Mouse (Mus musculus) heart, postnatal 0 days (tissue): ENCODE measurements at regions not wholly inside any gene's neighbourhood (a gene's known extent, or its start where the extent isn't known, plus 50 kb on each side); places are given as distances from the start of the nearest gene placed in this dataset.

Source experiments
- CTCF ChIP-seq: IDR thresholded peaks from 2 replicates; pipeline ENCODE4 v1.5.1; 2016; ENCODE audit warnings: antibody characterized with exemption, control low read depth, low read depth
- EP300 ChIP-seq: IDR thresholded peaks from 2 replicates; pipeline ENCODE4 v1.6.1; 2016; ENCODE audit warnings: antibody characterized with exemption, low read depth

GRCm38 (mm10) chr4:142825786-142826185, 387.0 kb downstream of the Prdm2 start:
- no peak for TF ChIP-seq EP300
- no peak for TF ChIP-seq CTCF
